Mouse (Mus musculus): ENCODE data around the gene Mylk3. TPM values are rescaled to one million over a fixed set of nuclear protein-coding genes. Genes with fewer than 3 reads are reported as not detected.

The Mylk3 gene
- polyA plus RNA-seq, 1 experiment from 2014 or later: 15.6 TPM

DNA sequence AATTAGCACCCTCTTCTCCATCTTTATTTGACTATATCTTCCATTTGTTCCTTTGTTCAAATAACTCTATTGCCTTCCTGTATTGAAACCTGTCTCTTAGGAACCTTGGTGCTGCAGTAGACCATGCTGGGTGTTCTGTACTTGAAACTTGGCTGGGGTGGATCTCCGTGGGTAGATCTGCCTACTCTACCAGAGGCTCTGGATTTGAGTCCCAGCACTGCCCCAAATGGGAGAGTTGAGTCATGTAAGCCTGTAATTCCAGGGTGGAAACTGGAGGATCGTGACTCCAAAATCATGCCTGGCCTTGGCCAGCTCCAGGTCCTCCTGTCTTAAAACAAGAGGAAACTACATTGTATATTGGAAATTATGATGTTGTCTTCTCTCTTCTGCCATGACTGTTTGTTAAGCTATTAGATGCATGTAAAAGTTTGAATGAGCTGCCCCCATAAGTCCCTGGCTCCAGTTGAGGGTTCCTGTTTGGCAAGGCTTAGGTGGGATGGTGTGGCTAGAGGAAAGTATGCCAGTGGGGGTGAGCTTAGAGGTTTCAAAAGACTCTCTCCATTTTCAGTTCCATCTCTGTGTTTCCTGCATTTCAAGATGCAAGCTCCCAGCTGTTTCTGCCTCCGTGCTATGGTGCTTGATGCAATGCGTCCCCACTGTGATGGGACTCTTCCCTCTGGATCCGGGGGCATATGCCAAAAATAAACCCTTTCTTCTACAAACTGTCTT is 14.2 kb downstream of the Mylk3 start:
- Histone ChIP-seq H3K4me2 (replicated peaks; ENCODE audit: low read depth) (no peak overlapping the region), H3K4me3 (ENCODE audit: low read depth, low read length) (no peak overlapping the region), H3K9ac (ENCODE audit: low read depth, low read length) (no peak overlapping the region), H3K4me1 (replicated peaks; ENCODE audit: control insufficient read depth, insufficient read depth, low read length) (no peaks in the 10 kb centered on the region), H3K9me3 (ENCODE audit: control insufficient read depth) (no peaks in the 10 kb centered on the region), H3K27me3 (replicated peaks; ENCODE audit: control insufficient read depth, insufficient read depth, low read length) (no peaks in the 10 kb centered on the region), H3K27ac (ENCODE audit: low read depth, low read length) (no peak overlapping the region), H3K36me3 (ENCODE audit: control insufficient read depth, insufficient read depth) (no peaks in the 10 kb centered on the region)
- ATAC-seq: no peak
- 79% methylated on average over 5 of the region's 5 CpGs for WGBS
- no peak for TF ChIP-seq CTCF (IDR thresholded peaks at IDR 0.05; ENCODE audit: low read depth)

- 61% methylated on average over 6 of the region's 6 CpGs for WGBS
- TF ChIP-seq CTCF (IDR thresholded peaks at IDR 0.05; ENCODE audit: low read depth): no peak
- Histone ChIP-seq H3K36me3 (ENCODE audit: control insufficient read depth, insufficient read depth) (no peaks in the 10 kb centered on the region), H3K27ac (ENCODE audit: low read depth, low read length) (no peak overlapping the region), H3K4me2 (replicated peaks; ENCODE audit: low read depth) (no peak overlapping the region), H3K4me3 (ENCODE audit: low read depth, low read length) (no peak overlapping the region), H3K9ac (ENCODE audit: low read depth, low read length) (no peak overlapping the region), H3K27me3 (replicated peaks; ENCODE audit: control insufficient read depth, insufficient read depth, low read length) (no peaks in the 10 kb centered on the region), H3K9me3 (ENCODE audit: control insufficient read depth) (no peaks in the 10 kb centered on the region), H3K4me1 (replicated peaks; ENCODE audit: control insufficient read depth, insufficient read depth, low read length) (no peaks in the 10 kb centered on the region)
- no peak for ATAC-seq
Observed at GRCm38 (mm10) chr8:85365176-85365575, 21.0 kb downstream of the Mylk3 start.

DNA sequence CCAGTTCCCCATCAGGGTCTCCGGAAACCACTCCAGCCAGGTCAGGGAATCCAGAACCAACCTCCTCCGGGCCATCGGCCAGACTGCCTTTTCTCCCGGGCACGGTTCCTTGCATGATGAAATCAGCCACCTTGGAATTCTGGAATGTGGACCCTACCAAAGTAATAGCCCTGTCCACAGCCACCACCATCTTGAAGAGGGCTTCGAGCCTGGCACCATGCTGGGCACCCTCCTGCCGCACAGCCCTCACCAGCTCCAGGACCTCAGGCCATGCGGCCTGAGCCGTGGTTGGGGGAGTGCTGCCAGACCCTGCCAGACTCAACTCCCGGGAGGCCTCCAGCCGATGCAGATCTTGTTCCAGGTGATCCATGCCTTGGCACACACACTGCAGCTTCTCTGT is 21.5 kb downstream of the Mylk3 start:
- Histone ChIP-seq H3K4me3 (ENCODE audit: low read depth, low read length) (no peak overlapping the region), H3K27me3 (replicated peaks; ENCODE audit: control insufficient read depth, insufficient read depth, low read length) (no peaks in the 10 kb centered on the region), H3K36me3 (ENCODE audit: control insufficient read depth, insufficient read depth) (no peaks in the 10 kb centered on the region), H3K4me2 (replicated peaks; ENCODE audit: low read depth) (no peak overlapping the region), H3K9me3 (ENCODE audit: control insufficient read depth) (no peaks in the 10 kb centered on the region), H3K4me1 (replicated peaks; ENCODE audit: control insufficient read depth, insufficient read depth, low read length) (no peaks in the 10 kb centered on the region), H3K9ac (ENCODE audit: low read depth, low read length) (no peak overlapping the region), H3K27ac (ENCODE audit: low read depth, low read length) (no peak overlapping the region)
- WGBS: 75% methylated on average over 11 of the region's 11 CpGs
- ATAC-seq: no peak
- TF ChIP-seq CTCF (IDR thresholded peaks at IDR 0.05; ENCODE audit: low read depth): no peak

- WGBS: 87% methylated on average over 6 of the region's 6 CpGs
- no peak for ATAC-seq
Observed at GRCm38 (mm10) chr8:85363406-85363805, 22.7 kb downstream of the Mylk3 start.

DNA sequence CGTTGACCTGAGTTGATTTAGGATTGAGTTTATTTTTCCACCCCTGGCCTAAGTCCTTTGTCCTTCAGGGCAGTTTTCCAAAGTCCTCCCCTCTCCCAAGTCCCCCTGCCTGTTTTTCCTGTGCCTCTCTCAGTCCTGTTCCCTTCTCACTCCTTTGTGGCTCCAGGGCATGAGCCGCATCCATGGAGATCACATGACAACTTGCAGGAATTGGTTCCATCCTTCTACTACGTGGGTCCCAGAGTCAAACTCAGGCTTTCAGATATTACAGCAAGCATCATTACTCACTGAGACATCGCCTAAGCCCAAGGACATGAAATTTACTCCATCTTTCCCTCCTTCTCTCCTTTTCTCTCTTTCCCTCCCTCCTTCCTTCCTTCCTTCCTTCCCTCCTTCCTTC is 23.9 kb downstream of the Mylk3 start:
- no peak overlapping the region for H3K4me2 ChIP-seq (replicated peaks; ENCODE audit: low read depth)
- H3K27me3 ChIP-seq (replicated peaks; ENCODE audit: control insufficient read depth, insufficient read depth, low read length): no peaks in the 10 kb centered on the region
- no peaks in the 10 kb centered on the region for H3K9me3 ChIP-seq (ENCODE audit: control insufficient read depth)
- no peak for ATAC-seq
- no peak overlapping the region for H3K27ac ChIP-seq (ENCODE audit: low read depth, low read length)
- no peak for TF ChIP-seq CTCF (IDR thresholded peaks at IDR 0.05; ENCODE audit: low read depth)
- H3K4me3 ChIP-seq (ENCODE audit: low read depth, low read length): no peak overlapping the region
- H3K36me3 ChIP-seq (ENCODE audit: control insufficient read depth, insufficient read depth): no peaks in the 10 kb centered on the region
- H3K4me1 ChIP-seq (replicated peaks; ENCODE audit: control insufficient read depth, insufficient read depth, low read length): no peaks in the 10 kb centered on the region
- WGBS: 73% methylated on average over 4 of the region's 4 CpGs
- no peak overlapping the region for H3K9ac ChIP-seq (ENCODE audit: low read depth, low read length)

More at GRCm38 (mm10) chr8:85363406-85363805, 22.7 kb downstream of the Mylk3 start:
- Histone ChIP-seq H3K27me3 (replicated peaks; ENCODE audit: control insufficient read depth, insufficient read depth, low read length) (no peaks in the 10 kb centered on the region), H3K9ac (ENCODE audit: low read depth, low read length) (no peak overlapping the region), H3K4me3 (ENCODE audit: low read depth, low read length) (no peak overlapping the region), H3K4me1 (replicated peaks; ENCODE audit: control insufficient read depth, insufficient read depth, low read length) (no peaks in the 10 kb centered on the region), H3K9me3 (ENCODE audit: control insufficient read depth) (no peaks in the 10 kb centered on the region), H3K36me3 (ENCODE audit: control insufficient read depth, insufficient read depth) (no peaks in the 10 kb centered on the region), H3K27ac (ENCODE audit: low read depth, low read length) (no peak overlapping the region), H3K4me2 (replicated peaks; ENCODE audit: low read depth) (no peak overlapping the region)
- no peak for TF ChIP-seq CTCF (IDR thresholded peaks at IDR 0.05; ENCODE audit: low read depth)

GRCm38 (mm10) chr8:85353287-85353686 is 32.9 kb downstream of the Mylk3 start:
- Histone ChIP-seq H3K9ac (ENCODE audit: low read depth, low read length) (no peak overlapping the region), H3K4me2 (replicated peaks; ENCODE audit: low read depth) (no peak overlapping the region), H3K36me3 (ENCODE audit: control insufficient read depth, insufficient read depth) (no peaks in the 10 kb centered on the region), H3K9me3 (ENCODE audit: control insufficient read depth) (no peaks in the 10 kb centered on the region), H3K27ac (ENCODE audit: low read depth, low read length) (no peak overlapping the region), H3K27me3 (replicated peaks; ENCODE audit: control insufficient read depth, insufficient read depth, low read length) (no peaks in the 10 kb centered on the region), H3K4me1 (replicated peaks; ENCODE audit: control insufficient read depth, insufficient read depth, low read length) (no peaks in the 10 kb centered on the region), H3K4me3 (ENCODE audit: low read depth, low read length) (no peak overlapping the region)
- no peak for TF ChIP-seq CTCF (IDR thresholded peaks at IDR 0.05; ENCODE audit: low read depth)
- 83% methylated on average over 4 of the region's 4 CpGs for WGBS
- ATAC-seq: no peak
